Mouse (Mus musculus): Measurements from ENCODE around the gene Flt4. TPM values are rescaled to one million over a fixed set of nuclear protein-coding genes. Genes with fewer than 3 reads are reported as not detected.
"Not testable (repeated sequence)": the region's sequence is repeated elsewhere in the genome, so short reads cannot be mapped to it uniquely, and the experiment has no call there.

The Flt4 gene
- polyA plus RNA-seq (2014; fragmentation: Nextera tagmentation; extraction: Ambion mirVana) = 3.6 and 4.2 TPM in 2 replicates

GRCm38 (mm10) chr11:49608938-49609867 lies at the start of gene Flt4:
Flt4 (plus strand) TSS chr11:49609263.
- H3K36me3 ChIP-seq (replicated peaks; ENCODE audit: control insufficient read depth, insufficient read depth, low read depth, low read length); H3K9me3 ChIP-seq (replicated peaks; ENCODE audit: control insufficient read depth, low read length); H3K4me1 ChIP-seq (ENCODE audit: control insufficient read depth, insufficient read depth, low read length); H3K9ac ChIP-seq (replicated peaks; ENCODE audit: low read length); H3K27ac ChIP-seq (replicated peaks; ENCODE audit: low read depth, low read length): not testable (repeated sequence)
- Histone ChIP-seq H3K4me3 (ENCODE audit: low read depth, low read length) (peak within 1 kb of the TSS; percentile 36), H3K27me3 (ENCODE audit: control insufficient read depth, insufficient read depth, low read length) (peaks cover 14% of the 10 kb centered on the region), H3K4me2 (ENCODE audit: low read depth, low read length) (peak within 1 kb of the TSS; percentile 60)
- 5% methylated on average over 49 of the region's 61 CpGs for WGBS
- DNase-seq (ENCODE audit: low spot score) (peak; percentile 15), ATAC-seq (replicated peaks; ENCODE audit: insufficient number of reproducible peaks, low FRiP score, low TSS enrichment, low read depth) (peak; percentile 57)

- H3K9me3 ChIP-seq (replicated peaks; ENCODE audit: control insufficient read depth, low read length); H3K27ac ChIP-seq (replicated peaks; ENCODE audit: low read depth, low read length); ATAC-seq (replicated peaks; ENCODE audit: insufficient number of reproducible peaks, low FRiP score, low TSS enrichment, low read depth); H3K4me3 ChIP-seq (ENCODE audit: low read depth, low read length); H3K4me1 ChIP-seq (ENCODE audit: control insufficient read depth, insufficient read depth, low read length); H3K9ac ChIP-seq (replicated peaks; ENCODE audit: low read length); H3K4me2 ChIP-seq (ENCODE audit: low read depth, low read length); H3K36me3 ChIP-seq (replicated peaks; ENCODE audit: control insufficient read depth, insufficient read depth, low read depth, low read length); H3K27me3 ChIP-seq (ENCODE audit: control insufficient read depth, insufficient read depth, low read length): not testable (repeated sequence)
- DNase-seq (ENCODE audit: low spot score) = peak; percentile 40
- WGBS = 42% methylated on average over 2 of the region's 2 CpGs
Measured at GRCm38 (mm10) chr11:49575054-49575453, 34.0 kb upstream of the Flt4 start.

- H3K27me3 ChIP-seq (ENCODE audit: control insufficient read depth, insufficient read depth, low read length); H3K4me1 ChIP-seq (ENCODE audit: control insufficient read depth, insufficient read depth, low read length); H3K9ac ChIP-seq (replicated peaks; ENCODE audit: low read length); H3K4me3 ChIP-seq (ENCODE audit: low read depth, low read length); DNase-seq (ENCODE audit: low spot score); H3K9me3 ChIP-seq (replicated peaks; ENCODE audit: control insufficient read depth, low read length); H3K36me3 ChIP-seq (replicated peaks; ENCODE audit: control insufficient read depth, insufficient read depth, low read depth, low read length); H3K4me2 ChIP-seq (ENCODE audit: low read depth, low read length); H3K27ac ChIP-seq (replicated peaks; ENCODE audit: low read depth, low read length); ATAC-seq (replicated peaks; ENCODE audit: insufficient number of reproducible peaks, low FRiP score, low TSS enrichment, low read depth): not testable (repeated sequence)
- WGBS = 86% methylated on average over 8 of the region's 8 CpGs
Measured at GRCm38 (mm10) chr11:49580452-49580851, 28.6 kb upstream of the Flt4 start.

- H3K9me3 ChIP-seq (replicated peaks; ENCODE audit: control insufficient read depth, low read length) = no peaks in the 10 kb centered on the region
- no peaks in the 10 kb centered on the region for H3K36me3 ChIP-seq (replicated peaks; ENCODE audit: control insufficient read depth, insufficient read depth, low read depth, low read length)
- DNase-seq (ENCODE audit: low spot score) = no peak
- H3K4me2 ChIP-seq (ENCODE audit: low read depth, low read length) = no peak overlapping the region
- no peak overlapping the region for H3K9ac ChIP-seq (replicated peaks; ENCODE audit: low read length)
- no peak overlapping the region for H3K27ac ChIP-seq (replicated peaks; ENCODE audit: low read depth, low read length)
- 92% methylated on average over 19 of the region's 19 CpGs for WGBS
- no peak overlapping the region for H3K4me3 ChIP-seq (ENCODE audit: low read depth, low read length)
- ATAC-seq (replicated peaks; ENCODE audit: insufficient number of reproducible peaks, low FRiP score, low TSS enrichment, low read depth) = no peak
- H3K4me1 ChIP-seq (ENCODE audit: control insufficient read depth, insufficient read depth, low read length) = no peaks in the 10 kb centered on the region
- no peaks in the 10 kb centered on the region for H3K27me3 ChIP-seq (ENCODE audit: control insufficient read depth, insufficient read depth, low read length)
Measured at GRCm38 (mm10) chr11:49590213-49590612, 18.9 kb upstream of the Flt4 start.

- not testable (repeated sequence) for ATAC-seq (replicated peaks; ENCODE audit: insufficient number of reproducible peaks, low FRiP score, low TSS enrichment, low read depth); H3K9ac ChIP-seq (replicated peaks; ENCODE audit: low read length); H3K27me3 ChIP-seq (ENCODE audit: control insufficient read depth, insufficient read depth, low read length); H3K4me2 ChIP-seq (ENCODE audit: low read depth, low read length); H3K27ac ChIP-seq (replicated peaks; ENCODE audit: low read depth, low read length); H3K4me1 ChIP-seq (ENCODE audit: control insufficient read depth, insufficient read depth, low read length); H3K36me3 ChIP-seq (replicated peaks; ENCODE audit: control insufficient read depth, insufficient read depth, low read depth, low read length); DNase-seq (ENCODE audit: low spot score); H3K9me3 ChIP-seq (replicated peaks; ENCODE audit: control insufficient read depth, low read length); H3K4me3 ChIP-seq (ENCODE audit: low read depth, low read length)
- WGBS = 75% methylated on average over 2 of the region's 2 CpGs
Measured at GRCm38 (mm10) chr11:49597149-49597548, 11.9 kb upstream of the Flt4 start.

- whole genome bisulfite sequencing = 84% methylated on average over 5 of the region's 5 CpGs
- H3K9me3 ChIP-seq (replicated peaks; ENCODE audit: control insufficient read depth, low read length); ATAC-seq (replicated peaks; ENCODE audit: insufficient number of reproducible peaks, low FRiP score, low TSS enrichment, low read depth); H3K4me2 ChIP-seq (ENCODE audit: low read depth, low read length); DNase-seq (ENCODE audit: low spot score); H3K4me1 ChIP-seq (ENCODE audit: control insufficient read depth, insufficient read depth, low read length); H3K36me3 ChIP-seq (replicated peaks; ENCODE audit: control insufficient read depth, insufficient read depth, low read depth, low read length); H3K9ac ChIP-seq (replicated peaks; ENCODE audit: low read length); H3K27ac ChIP-seq (replicated peaks; ENCODE audit: low read depth, low read length); H3K4me3 ChIP-seq (ENCODE audit: low read depth, low read length): not testable (repeated sequence)
- H3K27me3 ChIP-seq (ENCODE audit: control insufficient read depth, insufficient read depth, low read length) = peaks cover 14% of the 10 kb centered on the region
Measured at GRCm38 (mm10) chr11:49608306-49608705, 757 bp upstream of the Flt4 start.

- DNase-seq (ENCODE audit: low spot score) (peak; percentile 21), ATAC-seq (replicated peaks; ENCODE audit: insufficient number of reproducible peaks, low FRiP score, low TSS enrichment, low read depth) (peak; percentile 16; the same call in 1 of the 2 replicates)
- H3K4me3 ChIP-seq (ENCODE audit: low read depth, low read length) = peak overlapping the region; percentile 36
- H3K4me1 ChIP-seq (ENCODE audit: control insufficient read depth, insufficient read depth, low read length); H3K27ac ChIP-seq (replicated peaks; ENCODE audit: low read depth, low read length); H3K9me3 ChIP-seq (replicated peaks; ENCODE audit: control insufficient read depth, low read length); H3K9ac ChIP-seq (replicated peaks; ENCODE audit: low read length); H3K36me3 ChIP-seq (replicated peaks; ENCODE audit: control insufficient read depth, insufficient read depth, low read depth, low read length): not testable (repeated sequence)
- H3K27me3 ChIP-seq (ENCODE audit: control insufficient read depth, insufficient read depth, low read length) = peaks cover 14% of the 10 kb centered on the region
- 2% methylated on average over 49 of the region's 52 CpGs for WGBS
- peak overlapping the region; percentile 60 for H3K4me2 ChIP-seq (ENCODE audit: low read depth, low read length)
Measured at GRCm38 (mm10) chr11:49609868-49610824, 1.1 kb downstream of the Flt4 start.
